Mouse (Mus musculus) heart, adult 2 months (tissue): Measurements from ENCODE around the gene Zc3h12c. TPM values are rescaled to one million over a fixed set of nuclear protein-coding genes. Genes with fewer than 3 reads are reported as not detected.
A peak's percentile ranks its signal among the peaks of the same experiment; 100 is the strongest.

Experiments used
- DNase-seq, 2 experiments: peaks; one replicate each; pipeline ENCODE4 v3.0.0; 2021
- H3K27ac ChIP-seq: fragments of 200-600 bp; 2 replicates; pipeline ENCODE4 v1.8.1; 2022
- H3K27me3 ChIP-seq: fragments of 200-500 bp; 2 replicates; pipeline ENCODE4 v1.6.1; 2012; ENCODE audit warnings: mild to moderate bottlenecking, low read length, inconsistent platforms, mixed read lengths; ENCODE audit not compliant: control insufficient read depth, insufficient read depth
- H3K36me3 ChIP-seq: fragments of 200-500 bp; 2 replicates; pipeline ENCODE4 v1.6.1; 2012; ENCODE audit warnings: low read length, inconsistent platforms; ENCODE audit not compliant: control insufficient read depth, insufficient read depth
- H3K4me1 ChIP-seq: fragments of 200-500 bp; 2 replicates; pipeline ENCODE4 v1.6.1; 2011; ENCODE audit warnings: low read length; ENCODE audit not compliant: control insufficient read depth, insufficient read depth
- H3K4me3 ChIP-seq: fragments of 200-600 bp; 2 replicates; pipeline ENCODE4 v1.8.1; 2022
- H3K79me2 ChIP-seq: fragments of 200-500 bp; replicated peaks from 2 replicates; pipeline ENCODE4 v1.6.1; 2012; ENCODE audit warnings: mild to moderate bottlenecking, inconsistent platforms, low read length, moderate library complexity, mixed read lengths; ENCODE audit not compliant: control insufficient read depth, insufficient read depth
- H3K9ac ChIP-seq: fragments of 200-500 bp; 2 replicates; pipeline ENCODE4 v1.6.1; 2012; ENCODE audit warnings: low read depth, mild to moderate bottlenecking, control low read depth, inconsistent platforms, low read length, mixed read lengths
- CTCF ChIP-seq: fragments of 200-600 bp; IDR thresholded peaks from 2 replicates; pipeline ENCODE4 v1.8.1; 2022; ENCODE audit warnings: antibody characterized with exemption, mild to moderate bottlenecking, moderate library complexity
- EP300 ChIP-seq: fragments of 200-500 bp; IDR thresholded peaks from 2 replicates; pipeline ENCODE4 v1.6.1; 2011; ENCODE audit warnings: low read depth, low read length, control low read depth; ENCODE audit not compliant: insufficient read depth
- POLR2A ChIP-seq: fragments of 200-500 bp; IDR thresholded peaks from 2 replicates; pipeline ENCODE4 v1.6.1; 2011; ENCODE audit warnings: mild to moderate bottlenecking, low read depth, low read length, control low read depth; ENCODE audit not compliant: insufficient read depth
- WGBS: fragments of 180-500 bp; shearing (Covaris S2); methylation state at CpG from one replicate; pipeline ENCODE4 v1.1.7; 2018; 5-methylcytosine and 5-hydroxymethylcytosine counted together
- intact Hi-C: fragments of 180-260 bp; cut with DNase I; formaldehyde crosslinking; loops from one replicate; pipeline ENCODE4 v1.15.1; 2025
- polyA plus RNA-seq: library from polyadenylated mRNA; depleted of rRNA; stranded (reverse); fragments of >200 nt; gene quantifications from 2 replicates; pipeline ENCODE4 v1.2.3, GENCODE M21; 2012
- total RNA-seq, 2 experiments: library from RNA; stranded (reverse); gene quantifications; 2 replicates each; pipeline ENCODE4 v1.2.3; 2021

Zc3h12c gene
- total and polyA plus RNA-seq, 3 experiments: 2.0 to 10.1 (median 8.2) TPM

GRCm38 (mm10) chr9:52170671-52171070 lies 2.3 kb upstream of the Zc3h12c start:
- Histone ChIP-seq H3K27ac (no peak overlapping the region), H3K4me1 (peaks cover 3% of the 10 kb centered on the region), H3K27me3 (no peaks in the 10 kb centered on the region), H3K4me3 (no peak overlapping the region), H3K36me3 (no peaks in the 10 kb centered on the region; the same call in 1 of the 2 replicates), H3K9ac (no peak overlapping the region), H3K79me2 (no peaks in the 10 kb centered on the region)
- TF ChIP-seq CTCF: no peak
- no peak for TF ChIP-seq POLR2A
- no peak for TF ChIP-seq EP300
- intact Hi-C loops: loop anchor here (5.0 kb wide), 1 partner anchor 208 kb away; the partner anchor contains the start of gene Fdx1
- no peak for DNase-seq
- WGBS: 78% methylated on average over 6 of the region's 6 CpGs

- no peaks in the 10 kb centered on the region; the same call in 1 of the 2 replicates for H3K36me3 ChIP-seq
- H3K27me3 ChIP-seq: no peaks in the 10 kb centered on the region
- TF ChIP-seq CTCF (peak; percentile 19; the same call in 1 of the 2 replicates), EP300 (no peak), POLR2A (no peak)
- intact Hi-C loops: loop anchor here (5.0 kb wide), 1 partner anchor 208 kb away; the partner anchor contains the start of gene Fdx1
- no peaks in the 10 kb centered on the region for H3K79me2 ChIP-seq
- no peak overlapping the region for H3K27ac ChIP-seq
- H3K4me1 ChIP-seq: peaks cover 3% of the 10 kb centered on the region
- H3K9ac ChIP-seq: no peak overlapping the region
- H3K4me3 ChIP-seq: no peak overlapping the region
- no peak for DNase-seq
- 58% methylated on average over 3 of the region's 3 CpGs for WGBS
Measured at GRCm38 (mm10) chr9:52170131-52170530, 1.8 kb upstream of the Zc3h12c start.

GRCm38 (mm10) chr9:52168686-52169270 lies 406 bp upstream of the Zc3h12c start:
- Histone ChIP-seq H3K4me3 (peak overlapping the region; percentile 74), H3K9ac (peak overlapping the region; percentile 100), H3K27me3 (no peaks in the 10 kb centered on the region), H3K27ac (peak overlapping the region; percentile 94), H3K4me1 (peaks cover 5% of the 10 kb centered on the region), H3K79me2 (peaks cover 1% of the 10 kb centered on the region; the same call in 1 of the 2 replicates), H3K36me3 (no peaks in the 10 kb centered on the region; the same call in 1 of the 2 replicates)
- intact Hi-C loops: loop anchor here (2.0 to 5.0 kb wide), 4 partner anchors 14 to 121 kb away; partner anchors contain the start of gene Rdx
- peak; percentile 82 to 87 for DNase-seq
- TF ChIP-seq EP300 (0 out of 2 replicates have a peak, but pooled peaks have one; percentile 30), CTCF (peak; percentile 54), POLR2A (peak; percentile 78)
- WGBS: 4% methylated on average over 34 of the region's 34 CpGs

GRCm38 (mm10) chr9:52167506-52167862 lies 888 bp downstream of the Zc3h12c start:
- 4% methylated on average over 8 of the region's 8 CpGs for WGBS
- intact Hi-C loops: loop anchor here (5.0 kb wide), 1 partner anchor 120 kb away; the partner anchor contains the start of gene Rdx
- H3K36me3 ChIP-seq: no peaks in the 10 kb centered on the region; the same call in 1 of the 2 replicates

GRCm38 (mm10) chr9:52167084-52167483 lies 1.3 kb downstream of the Zc3h12c start:
- peak overlapping the region; percentile 74; the same call in 1 of the 2 replicates for H3K4me3 ChIP-seq
- H3K27ac ChIP-seq: peak overlapping the region; percentile 94; the same call in 1 of the 2 replicates
- no peak overlapping the region for H3K9ac ChIP-seq
- 20% methylated on average over 3 of the region's 3 CpGs for WGBS
- no peaks in the 10 kb centered on the region for H3K27me3 ChIP-seq
- H3K79me2 ChIP-seq: peaks cover 5% of the 10 kb centered on the region
- peaks cover 5% of the 10 kb centered on the region for H3K4me1 ChIP-seq
- intact Hi-C loops: loop anchor here (5.0 kb wide), 1 partner anchor 120 kb away; the partner anchor contains the start of gene Rdx
- TF ChIP-seq POLR2A (no peak), CTCF (no peak), EP300 (no peak)
- H3K36me3 ChIP-seq: no peaks in the 10 kb centered on the region; the same call in 1 of the 2 replicates
- no peak for DNase-seq

More at GRCm38 (mm10) chr9:52167506-52167862, 888 bp downstream of the Zc3h12c start:
- H3K27ac ChIP-seq: peak overlapping the region; percentile 94
- H3K4me3 ChIP-seq: peak overlapping the region; percentile 74
- DNase-seq: no peak
- peaks cover 5% of the 10 kb centered on the region for H3K4me1 ChIP-seq
- peaks cover 5% of the 10 kb centered on the region for H3K79me2 ChIP-seq
- TF ChIP-seq CTCF (no peak), EP300 (no peak), POLR2A (no peak)
- peak overlapping the region; percentile 100 for H3K9ac ChIP-seq
- H3K27me3 ChIP-seq: no peaks in the 10 kb centered on the region

- Histone ChIP-seq H3K79me2 (peaks cover 6% of the 10 kb centered on the region), H3K4me3 (no peak overlapping the region), H3K9ac (no peak overlapping the region), H3K4me1 (peaks cover 5% of the 10 kb centered on the region), H3K27me3 (no peaks in the 10 kb centered on the region), H3K36me3 (no peaks in the 10 kb centered on the region; the same call in 1 of the 2 replicates), H3K27ac (no peak overlapping the region)
- 92% methylated on average over 3 of the region's 3 CpGs for WGBS
- intact Hi-C loops: loop anchor here (5.0 kb wide), 1 partner anchor 118 kb away; the partner anchor contains the start of gene Rdx
- DNase-seq: no peak
- TF ChIP-seq EP300 (no peak), POLR2A (no peak), CTCF (no peak)
Measured at GRCm38 (mm10) chr9:52165706-52166090, 2.7 kb downstream of the Zc3h12c start.
